Mouse (Mus musculus) layer of hippocampus, postnatal 10 days (tissue): ENCODE data around the gene Cdk18. TPM values are rescaled to one million over a fixed set of nuclear protein-coding genes. Genes with fewer than 3 reads are reported as not detected.
"Not testable (repeated sequence)": the region's sequence is repeated elsewhere in the genome, so short reads cannot be mapped to it uniquely, and the experiment has no call there.

Experiments used
- DNase-seq, 2 experiments: peaks; one replicate each; pipeline ENCODE4 v3.0.0; 2021; ENCODE audit warnings: low spot score in 2 of 2
- long read RNA-seq: library from polyadenylated mRNA; stranded (forward); transcript quantifications from one replicate; pipeline ENCODE4 v2.0.0, GENCODE M21; 2023
- total RNA-seq, 2 experiments: library from RNA; stranded (reverse); gene quantifications; 2 replicates each; pipeline ENCODE4 v1.2.3; 2021

The Cdk18 gene
- 10 to 100 TPM; 19.3 to 23.4 TPM for total RNA-seq
- long read RNA-seq, full-length matches to known transcripts: 3 of 8 reads
- long read RNA-seq, partial matches to known transcripts: 2 of 8 reads
- long read RNA-seq, other reads (novel, unspliced or antisense): 3 of 8 reads

GRCm38 (mm10) chr1:132139416-132139864 lies at the start of gene Cdk18:
Gene Cdk18 (minus strand): TSS chr1:132139684.
- peak in 1 of 2 experiments; percentile 38 for DNase-seq

- DNase-seq: no peak
These were observed 49.7 kb upstream of the Cdk18 start for GRCm38 (mm10) chr1:132189231-132189630.

GRCm38 (mm10) chr1:132188442-132189066 lies 49.1 kb upstream of the Cdk18 start:
- peak in 1 of 2 experiments; percentile 7 for DNase-seq

GRCm38 (mm10) chr1:132186303-132186702 lies 46.8 kb upstream of the Cdk18 start:
- peak in 1 of 2 experiments; percentile 22 for DNase-seq

- DNase-seq: no peak
These were observed 32.1 kb upstream of the Cdk18 start for GRCm38 (mm10) chr1:132171619-132172018.

- DNase-seq: peak in 1 of 2 experiments; percentile 7
These were observed 31.2 kb upstream of the Cdk18 start for GRCm38 (mm10) chr1:132170698-132171097.

GRCm38 (mm10) chr1:132168115-132168767 lies 28.8 kb upstream of the Cdk18 start:
- peak in 1 of 2 experiments; percentile 36 for DNase-seq

GRCm38 (mm10) chr1:132165859-132166258 lies 26.4 kb upstream of the Cdk18 start:
- peak in 1 of 2 experiments; percentile 13 for DNase-seq

GRCm38 (mm10) chr1:132164780-132165518 lies 25.5 kb upstream of the Cdk18 start:
- peak in 1 of 2 experiments; percentile 9 for DNase-seq

- DNase-seq: not testable (repeated sequence)
These were observed 23.1 kb upstream of the Cdk18 start for GRCm38 (mm10) chr1:132162618-132163017.

- peak in 1 of 2 experiments; percentile 10 for DNase-seq
These were observed 21.9 kb upstream of the Cdk18 start for GRCm38 (mm10) chr1:132161211-132161880.

GRCm38 (mm10) chr1:132159681-132160080 lies 20.2 kb upstream of the Cdk18 start:
- peak in 1 of 2 experiments; percentile 9 for DNase-seq

- peak in 1 of 2 experiments; percentile 11 for DNase-seq
These were observed 19.3 kb upstream of the Cdk18 start for GRCm38 (mm10) chr1:132158741-132159140.

GRCm38 (mm10) chr1:132157808-132158207 lies 18.3 kb upstream of the Cdk18 start:
- no peak for DNase-seq

- peak; percentile 94 to 96 for DNase-seq
These were observed 17.7 kb upstream of the Cdk18 start for GRCm38 (mm10) chr1:132157016-132157781.

- DNase-seq: peak; percentile 81 to 85
These were observed 16.3 kb upstream of the Cdk18 start for GRCm38 (mm10) chr1:132155737-132156136.

GRCm38 (mm10) chr1:132153691-132154090 lies 14.2 kb upstream of the Cdk18 start:
- DNase-seq: no peak

GRCm38 (mm10) chr1:132153086-132153690 lies 13.7 kb upstream of the Cdk18 start:
- DNase-seq: no peak

GRCm38 (mm10) chr1:132151908-132152307 lies 12.4 kb upstream of the Cdk18 start:
- DNase-seq: no peak
